Mouse (Mus musculus) cerebellum, postnatal 10 days (tissue): ENCODE results near the gene Snrnp200.
A peak's percentile ranks its signal among the peaks of the same experiment; 100 is the strongest.
"Not testable (repeated sequence)": the region's sequence is repeated elsewhere in the genome, so short reads cannot be mapped to it uniquely, and the experiment has no call there.

ENCODE experiments used
- DNase-seq, 2 experiments: peaks; one replicate each; pipeline ENCODE4 v3.0.0; 2021; ENCODE audit warnings: mixed read lengths in 2 of 2

Gene Snrnp200

DNA sequence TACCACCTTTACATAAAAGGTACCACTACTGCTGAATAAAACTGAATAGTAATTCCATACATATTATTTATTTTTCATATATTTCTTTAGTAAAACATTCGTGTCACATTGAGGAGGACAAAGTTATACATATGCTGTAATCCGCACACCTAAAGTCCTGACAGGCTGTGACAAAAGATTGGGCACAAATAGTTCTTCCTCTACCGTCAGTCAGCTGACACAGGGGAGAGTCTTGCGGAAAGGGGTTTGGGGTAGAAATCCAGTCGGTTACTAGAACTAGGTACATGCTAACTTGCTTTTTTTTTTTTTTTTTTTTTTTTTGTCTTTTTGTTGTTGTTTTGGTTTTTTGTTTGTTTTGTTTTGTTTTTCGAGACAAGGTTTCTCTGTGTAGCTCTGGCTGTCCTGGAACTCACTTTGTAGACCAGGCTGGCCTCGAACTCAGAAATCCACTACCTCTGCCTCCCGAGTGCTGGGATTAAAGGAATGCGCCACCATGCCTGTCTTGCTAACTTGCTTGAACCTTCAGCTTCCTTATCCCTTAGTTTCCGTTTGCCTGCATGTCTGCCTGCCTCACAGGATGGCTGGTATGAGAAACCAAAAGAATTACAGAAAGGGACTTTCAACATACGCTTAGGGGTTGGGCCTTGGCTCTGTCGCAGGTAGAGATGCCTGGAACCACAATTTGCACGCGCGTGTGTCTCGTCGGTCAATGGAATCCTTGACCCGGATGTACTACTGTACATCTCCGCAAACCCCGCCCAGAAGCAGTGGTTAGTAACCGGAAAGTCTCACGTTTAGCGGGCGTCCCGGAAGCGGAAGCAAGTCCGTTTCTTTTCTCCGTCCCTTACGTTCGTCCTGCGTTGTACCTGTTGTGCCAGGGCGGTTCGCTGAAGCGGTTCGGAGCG, at the start of gene Snrnp200, which contains the start of gene 1810024B03Rik:
TSS of gene Snrnp200 (plus strand) at position 840 of the 905 bp plus-strand sequence.
TSS of gene 1810024B03Rik (minus strand) at position 734 of the 905 bp plus-strand sequence.
- peak; percentile 96 for DNase-seq

DNA sequence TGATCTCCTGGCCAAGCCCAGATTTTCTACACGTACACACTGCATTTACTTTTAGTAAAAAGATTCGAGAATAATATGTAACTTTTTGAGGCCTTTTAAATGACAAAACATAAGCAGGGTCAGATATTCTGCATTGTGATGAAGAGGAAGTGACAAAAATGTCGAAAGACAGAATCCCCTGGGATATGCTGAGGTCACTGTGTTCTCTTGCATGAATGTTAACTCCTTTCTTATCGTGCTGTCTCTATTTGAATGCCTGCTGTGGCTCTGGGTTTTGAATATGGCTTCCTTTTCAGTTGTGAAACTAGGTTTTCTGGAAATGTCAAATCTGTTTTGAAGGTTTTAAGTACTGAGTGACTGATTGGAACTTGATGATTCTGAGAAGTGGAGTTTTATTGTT, 42.5 kb upstream of the Snrnp200 start:
- DNase-seq: no peak

DNA sequence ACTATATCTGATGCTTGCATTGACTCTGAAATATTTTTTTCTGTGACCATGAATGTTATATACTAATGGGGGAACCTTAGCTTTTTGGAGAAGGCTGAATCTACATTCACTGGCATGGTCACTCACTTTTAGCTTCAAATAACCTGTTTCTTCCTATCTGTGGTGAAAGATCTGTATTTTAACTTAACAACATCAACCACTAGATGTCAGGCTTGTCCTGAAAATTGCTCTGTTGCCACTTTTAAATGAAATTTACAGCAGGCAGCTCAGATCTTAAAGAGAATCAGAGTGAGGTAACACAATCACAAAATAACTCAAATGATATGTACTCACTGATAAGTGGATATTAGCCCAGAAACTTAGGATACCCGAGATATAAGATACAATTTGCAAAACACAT, 41.9 kb upstream of the Snrnp200 start:
- peak; percentile 57 to 74 for DNase-seq

DNA sequence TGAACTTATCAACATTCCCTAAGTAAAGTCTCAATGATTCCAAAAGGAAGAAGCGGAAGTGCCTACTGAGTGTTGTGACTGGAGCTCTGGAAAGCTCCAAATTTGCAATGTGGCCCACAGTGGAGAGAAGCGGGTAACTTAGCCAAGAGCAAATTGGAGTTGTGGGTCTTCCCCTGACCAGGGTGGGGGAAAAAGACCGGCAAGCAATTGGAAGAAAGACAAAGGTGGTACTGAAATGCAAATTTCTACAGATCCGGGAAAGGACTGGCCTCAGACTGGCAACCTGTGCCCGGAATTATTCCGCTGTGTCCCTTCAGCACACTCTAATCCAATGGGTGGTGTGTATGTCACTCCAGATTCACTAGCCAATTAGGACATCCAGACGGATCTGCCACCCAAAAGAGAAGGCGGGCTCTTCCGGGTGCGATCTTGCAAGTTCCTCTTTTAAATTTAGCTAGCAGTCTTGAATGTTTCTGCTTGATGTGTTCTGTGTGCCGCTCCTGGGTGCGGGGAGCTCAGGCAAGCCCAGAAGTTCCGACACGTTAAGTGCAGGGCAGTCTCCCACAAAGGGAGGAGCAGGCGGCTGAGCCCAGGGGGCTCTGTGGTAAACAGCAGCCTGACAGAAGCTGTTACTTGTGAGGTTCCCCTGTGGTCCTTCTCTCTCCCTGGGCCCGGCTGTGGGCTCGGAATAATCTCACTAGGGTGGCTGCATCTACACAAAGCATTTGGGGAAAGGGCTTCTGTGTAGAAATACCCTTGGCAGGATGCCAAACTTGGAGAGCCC, 25.4 kb upstream of the Snrnp200 start:
- peak; percentile 86 to 87 for DNase-seq

- no peak for DNase-seq
Measured at GRCm38 (mm10) chr2:127189574-127189973, 18.6 kb upstream of the Snrnp200 start.

DNA sequence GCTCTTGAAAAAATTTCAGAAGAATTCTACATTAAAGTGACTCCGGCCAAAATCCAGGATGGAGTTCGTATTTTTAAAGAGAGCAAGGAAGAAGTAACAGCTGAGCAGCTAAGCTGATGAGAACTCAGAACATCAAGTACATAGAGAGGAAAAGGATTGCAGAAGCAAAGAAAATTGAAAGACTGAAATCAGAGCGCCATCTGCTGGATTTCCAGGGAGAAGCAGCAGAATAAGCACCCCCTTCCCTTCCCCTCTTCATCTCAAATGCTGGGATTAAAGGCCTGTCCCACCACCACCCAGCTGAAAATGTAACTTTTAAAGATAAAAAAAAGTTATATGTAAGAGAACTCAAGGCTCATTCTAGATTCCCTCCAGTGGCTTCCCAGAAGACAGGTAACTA, 3.3 kb upstream of the Snrnp200 start:
- peak; percentile 79 to 82 for DNase-seq

- DNase-seq: not testable (repeated sequence)
Measured at GRCm38 (mm10) chr2:127205936-127206335, 2.2 kb upstream of the Snrnp200 start.

GRCm38 (mm10) chr2:127206916-127207315, 1.3 kb upstream of the Snrnp200 start:
- DNase-seq: no peak

DNA sequence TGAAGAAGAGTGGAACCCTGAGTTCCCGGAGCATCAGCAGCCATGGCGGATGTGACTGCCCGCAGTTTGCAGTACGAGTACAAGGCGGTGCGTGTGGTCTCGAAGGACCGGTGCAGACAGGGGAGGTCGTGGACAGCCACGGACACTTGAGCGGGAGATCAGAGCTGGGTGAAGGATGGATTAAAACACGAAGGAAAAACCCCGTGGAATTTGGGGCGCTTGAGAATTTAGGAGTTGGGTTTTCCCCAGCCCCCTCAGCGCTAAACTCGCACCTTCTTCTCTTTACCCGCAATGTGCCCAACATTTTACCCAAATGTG, 225 bp downstream of the Snrnp200 start:
- DNase-seq: no peak

DNA sequence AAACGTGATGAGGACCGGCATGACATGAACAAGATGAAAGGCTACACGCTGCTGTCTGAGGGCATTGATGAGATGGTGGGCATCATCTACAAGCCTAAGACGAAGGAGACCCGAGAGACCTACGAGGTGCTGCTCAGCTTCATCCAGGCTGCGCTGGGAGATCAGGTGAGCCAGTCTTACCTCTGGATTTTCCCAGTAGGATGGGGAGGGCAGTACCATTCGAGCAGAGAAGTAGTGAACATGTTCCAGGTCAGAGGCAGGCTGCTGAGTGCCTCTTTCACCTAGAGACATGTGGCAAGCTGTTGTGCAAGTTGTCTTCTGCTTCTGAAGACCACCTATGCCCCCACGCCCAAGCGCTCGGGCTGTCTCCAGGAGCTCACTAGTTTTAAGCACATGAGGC, 2.5 kb downstream of the Snrnp200 start:
- no peak for DNase-seq

- no peak for DNase-seq
Measured at GRCm38 (mm10) chr2:127217746-127218145, 9.6 kb downstream of the Snrnp200 start.

DNA sequence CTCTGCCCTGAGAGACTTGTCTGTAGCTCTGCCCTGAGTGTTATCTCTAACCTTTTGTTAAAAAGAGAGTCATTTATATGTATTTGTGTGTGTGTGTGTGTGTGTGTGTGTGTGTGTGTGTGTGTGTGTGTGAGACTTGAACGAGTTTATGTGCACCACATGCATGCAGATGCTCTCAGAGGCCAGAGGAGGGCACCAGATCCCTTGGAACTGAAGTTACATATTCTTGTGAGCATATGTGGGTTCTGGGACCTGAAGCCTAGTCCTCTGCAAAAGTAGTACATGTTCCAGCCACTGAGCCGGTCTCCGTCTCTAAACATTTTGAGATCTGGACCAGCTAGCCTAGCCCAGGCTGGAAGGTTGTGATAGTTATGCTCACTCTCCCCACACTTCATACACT, 17.1 kb downstream of the Snrnp200 start:
- no peak for DNase-seq

DNA sequence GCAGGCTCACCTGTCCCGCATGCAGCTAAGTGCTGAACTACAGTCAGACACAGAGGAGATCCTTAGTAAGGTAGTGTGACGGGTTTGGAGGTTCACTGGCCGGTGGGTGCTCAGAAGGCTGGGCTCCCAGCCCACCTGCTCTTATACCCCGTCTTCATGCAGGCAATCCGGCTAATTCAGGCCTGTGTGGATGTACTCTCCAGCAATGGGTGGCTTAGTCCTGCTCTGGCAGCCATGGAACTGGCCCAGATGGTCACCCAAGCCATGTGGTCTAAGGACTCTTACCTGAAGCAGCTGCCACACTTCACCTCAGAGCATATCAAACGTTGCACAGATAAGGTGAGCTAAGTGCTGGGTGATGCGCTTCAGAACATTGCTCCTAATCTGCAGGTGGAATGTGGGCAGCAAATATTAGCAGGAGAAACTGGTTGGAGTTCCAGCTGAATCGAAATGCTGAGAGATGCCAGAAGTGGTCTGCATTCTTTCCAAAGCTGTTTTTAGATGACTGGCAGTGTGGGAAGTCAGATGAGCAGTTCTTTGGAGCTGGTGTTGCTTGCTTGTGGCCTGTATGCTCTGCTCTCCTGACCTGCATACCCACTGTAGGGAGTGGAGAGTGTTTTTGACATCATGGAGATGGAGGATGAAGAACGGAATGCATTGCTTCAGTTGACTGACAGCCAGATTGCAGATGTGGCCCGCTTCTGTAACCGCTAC, 29.9 kb downstream of the Snrnp200 start:
- no peak for DNase-seq

- DNase-seq: no peak
Measured at GRCm38 (mm10) chr2:127240065-127240464, 31.9 kb downstream of the Snrnp200 start.

GRCm38 (mm10) chr2:127247592-127248333, 39.6 kb downstream of the Snrnp200 start, which contains the start of the genes Ciao1 and Tmem127:
Ciao1 (minus strand) TSS chr2:127247816.
Tmem127 (plus strand) TSS chr2:127247908.
- peak; percentile 98 to 99 for DNase-seq

DNA sequence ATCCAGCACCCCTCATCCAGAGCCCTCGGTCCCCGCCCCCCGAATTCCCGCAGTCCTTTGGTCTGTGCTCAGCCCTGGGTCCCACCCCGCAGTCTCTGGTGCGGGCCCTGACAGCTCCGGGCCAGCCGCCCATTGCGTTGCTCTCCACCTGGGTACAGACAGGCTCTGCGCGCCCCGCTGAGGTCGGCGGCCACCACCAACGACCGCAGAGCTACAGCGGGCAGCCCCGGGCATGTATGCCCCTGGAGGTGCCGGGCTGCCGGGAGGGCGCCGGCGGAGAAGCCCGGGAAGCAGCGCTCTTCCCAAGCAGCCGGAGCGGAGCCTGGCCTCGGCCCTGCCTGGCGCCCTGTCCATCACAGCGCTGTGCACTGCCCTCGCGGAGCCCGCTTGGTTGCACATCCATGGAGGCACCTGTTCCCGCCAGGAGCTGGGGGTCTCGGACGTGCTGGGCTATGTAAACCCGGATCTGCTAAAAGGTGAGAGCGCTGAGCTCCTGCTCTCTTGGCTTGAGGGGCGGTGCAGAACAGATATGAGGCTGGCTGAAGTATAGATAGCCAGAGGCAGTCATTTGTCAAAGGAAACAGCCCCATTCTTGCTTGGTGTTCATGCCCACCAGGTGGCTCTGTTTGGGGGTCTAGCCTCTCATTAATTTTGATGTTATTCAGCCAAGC, 40.3 kb downstream of the Snrnp200 start:
- DNase-seq: peak; percentile 74 to 77

DNA sequence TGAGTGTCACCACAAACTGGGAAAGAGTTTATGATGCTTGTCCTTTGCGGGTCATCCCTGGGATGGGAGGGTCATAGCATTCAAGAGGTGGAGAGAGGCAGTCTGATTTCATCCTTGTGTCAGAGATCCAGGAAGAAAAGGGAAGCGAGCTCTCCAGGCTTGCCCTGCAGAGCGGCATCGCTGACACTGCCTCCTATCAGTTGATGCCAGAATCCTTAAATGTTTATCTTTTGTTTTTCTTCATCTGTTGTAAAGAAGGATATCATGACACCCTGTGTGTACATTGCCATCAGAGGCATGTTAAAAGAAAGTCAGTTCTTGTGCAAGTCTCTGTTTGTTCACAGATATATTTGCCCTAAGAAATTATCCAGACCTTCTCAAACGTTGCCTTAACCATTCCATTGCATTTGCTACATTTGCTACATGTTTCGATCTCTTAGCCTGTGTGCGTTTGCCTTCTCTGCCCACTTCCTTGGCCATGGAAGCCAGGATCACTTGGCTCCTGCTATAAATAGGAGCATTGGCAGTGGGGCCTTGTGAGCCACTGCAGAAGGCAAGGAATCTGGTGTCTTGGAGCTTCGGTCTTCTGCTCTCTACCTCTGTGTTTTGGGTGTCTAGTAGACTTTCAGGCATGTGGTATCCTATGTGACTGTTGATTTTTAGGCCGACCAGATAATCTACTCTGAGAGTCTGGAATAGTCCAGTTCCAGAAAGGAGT, 42.3 kb downstream of the Snrnp200 start:
- no peak for DNase-seq

DNA sequence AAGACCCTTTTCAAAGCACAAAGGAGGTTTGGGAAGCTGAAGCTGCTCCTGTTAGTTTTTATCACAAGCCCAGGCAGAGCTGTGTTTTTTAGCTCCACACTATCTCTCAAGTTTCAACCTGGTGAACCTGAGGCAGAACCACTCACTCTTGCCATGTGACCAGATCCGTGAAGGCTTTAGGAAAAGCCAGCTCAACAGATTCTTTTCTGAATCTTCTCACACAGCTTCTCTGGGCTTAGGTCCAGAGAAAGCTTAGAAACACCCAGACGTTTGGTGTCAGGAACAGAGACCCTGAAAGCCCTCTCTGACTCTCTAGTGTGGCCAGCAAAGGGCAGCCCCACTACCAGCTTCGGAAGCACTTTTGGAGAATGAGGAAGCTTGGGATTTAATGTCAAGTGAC, 43.3 kb downstream of the Snrnp200 start:
- no peak for DNase-seq

DNA sequence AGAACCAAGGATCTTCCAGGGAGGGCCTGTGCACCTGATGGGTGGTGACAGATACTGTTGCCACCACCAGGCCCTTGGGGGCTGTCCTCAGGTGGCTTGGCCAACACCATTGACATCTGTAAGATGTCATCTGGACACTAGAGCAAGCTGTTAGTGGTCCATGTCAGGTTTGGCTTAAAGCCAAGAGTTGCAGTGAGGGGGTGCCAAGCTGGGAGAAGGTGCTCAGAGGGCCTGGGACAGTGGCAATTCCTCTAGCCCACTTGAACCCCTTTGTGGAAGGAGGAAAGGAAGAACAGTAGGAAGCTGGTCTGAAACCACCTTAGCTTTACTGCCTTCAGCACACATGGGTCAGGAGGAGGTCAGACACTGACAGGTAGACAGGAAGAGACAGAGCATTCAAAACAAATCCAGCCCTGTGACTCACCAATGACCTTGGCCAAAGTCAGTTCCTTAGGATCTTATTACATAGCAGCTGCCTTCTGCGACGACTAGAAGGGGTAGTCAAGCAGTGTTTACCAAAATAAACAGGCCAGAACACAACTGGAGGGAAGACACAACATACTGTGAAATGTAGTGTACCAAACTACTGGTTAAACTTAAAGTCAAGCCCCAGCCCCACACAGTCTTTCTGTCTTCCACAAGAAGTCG, 43.8 kb downstream of the Snrnp200 start:
- peak; percentile 27 to 38 for DNase-seq

GRCm38 (mm10) chr2:127252787-127253186, 44.6 kb downstream of the Snrnp200 start:
- no peak for DNase-seq
